Mouse (Mus musculus): ENCODE measurements around the gene Ntrk2. TPM values are rescaled to one million over a fixed set of nuclear protein-coding genes. Genes with fewer than 3 reads are reported as not detected.

Gene Ntrk2
- polyA plus RNA-seq, 1 experiment from 2014 or later = 127 TPM

GRCm38 (mm10) chr13:59073635-59074256, 267.4 kb downstream of the Ntrk2 start:
- peak overlapping the region; percentile 23 for H3K4me2 ChIP-seq
- H3K27ac ChIP-seq (replicated peaks) = peak overlapping the region; percentile 23; the same call in 1 of the 2 replicates
- ATAC-seq (ENCODE audit: low FRiP score, low read depth) = peak; percentile 93
- H3K27me3 ChIP-seq = no peaks in the 10 kb centered on the region
- no peaks in the 10 kb centered on the region for H3K36me3 ChIP-seq
- peaks cover 16% of the 10 kb centered on the region for H3K4me1 ChIP-seq (replicated peaks)
- no peaks in the 10 kb centered on the region for H3K9me3 ChIP-seq
- H3K9ac ChIP-seq = no peak overlapping the region
- WGBS = 18% methylated on average over 26 of the region's 26 CpGs
- H3K4me3 ChIP-seq = no peak overlapping the region

- Histone ChIP-seq H3K9me3 (no peaks in the 10 kb centered on the region), H3K4me3 (no peak overlapping the region), H3K9ac (no peak overlapping the region), H3K36me3 (no peaks in the 10 kb centered on the region), H3K27ac (replicated peaks) (no peak overlapping the region), H3K27me3 (no peaks in the 10 kb centered on the region), H3K4me1 (replicated peaks) (peaks cover 25% of the 10 kb centered on the region), H3K4me2 (no peak overlapping the region)
- WGBS = 60% methylated on average over 4 of the region's 4 CpGs
- ATAC-seq (ENCODE audit: low FRiP score, low read depth) = no peak
These were observed 270.1 kb downstream of the Ntrk2 start for GRCm38 (mm10) chr13:59076489-59076888.

GRCm38 (mm10) chr13:59079761-59080461, 273.5 kb downstream of the Ntrk2 start:
- H3K27ac ChIP-seq (replicated peaks) = peak overlapping the region; percentile 23; the same call in 1 of the 2 replicates
- peak; percentile 67 for ATAC-seq (ENCODE audit: low FRiP score, low read depth)
- WGBS = 15% methylated on average over 7 of the region's 7 CpGs

DNA sequence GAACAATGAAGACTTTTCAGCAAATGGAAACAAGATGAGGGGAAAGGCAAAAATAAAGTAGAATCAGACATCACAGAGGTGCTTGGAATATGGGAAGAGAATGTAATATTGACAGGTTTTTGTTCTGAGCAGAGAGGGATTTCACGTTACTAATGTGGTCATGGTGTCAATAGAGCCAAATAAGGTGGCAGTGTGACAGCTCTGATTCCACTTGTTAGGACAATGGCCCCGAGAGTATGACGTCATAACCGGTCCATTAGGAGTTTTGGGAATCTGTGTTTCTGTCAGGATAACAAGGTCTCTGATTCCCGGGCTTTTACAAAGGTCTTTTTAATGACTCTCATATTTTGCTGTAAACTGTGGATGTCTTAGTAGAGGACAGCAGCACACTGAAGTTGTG, 274.1 kb downstream of the Ntrk2 start:
- no peaks in the 10 kb centered on the region for H3K9me3 ChIP-seq
- 32% methylated on average over 5 of the region's 5 CpGs for WGBS
- H3K4me3 ChIP-seq = no peak overlapping the region
- peak overlapping the region; percentile 4; the same call in 1 of the 2 replicates for H3K27ac ChIP-seq (replicated peaks)
- ATAC-seq (ENCODE audit: low FRiP score, low read depth) = no peak
- peaks cover 9% of the 10 kb centered on the region for H3K4me1 ChIP-seq (replicated peaks)
- no peak overlapping the region for H3K4me2 ChIP-seq
- no peaks in the 10 kb centered on the region for H3K27me3 ChIP-seq
- H3K36me3 ChIP-seq = no peaks in the 10 kb centered on the region
- H3K9ac ChIP-seq = no peak overlapping the region

More at GRCm38 (mm10) chr13:59079761-59080461, 273.5 kb downstream of the Ntrk2 start:
- Histone ChIP-seq H3K36me3 (no peaks in the 10 kb centered on the region), H3K27me3 (no peaks in the 10 kb centered on the region), H3K9ac (no peak overlapping the region), H3K9me3 (no peaks in the 10 kb centered on the region), H3K4me3 (no peak overlapping the region), H3K4me1 (replicated peaks) (peaks cover 9% of the 10 kb centered on the region), H3K4me2 (no peak overlapping the region)

- Histone ChIP-seq H3K4me2 (no peak overlapping the region), H3K4me1 (replicated peaks) (peaks cover 54% of the 10 kb centered on the region), H3K9me3 (no peaks in the 10 kb centered on the region), H3K27ac (replicated peaks) (peak overlapping the region; percentile 34; the same call in 1 of the 2 replicates), H3K27me3 (no peaks in the 10 kb centered on the region), H3K36me3 (no peaks in the 10 kb centered on the region), H3K9ac (no peak overlapping the region), H3K4me3 (no peak overlapping the region)
- 55% methylated on average over 4 of the region's 4 CpGs for WGBS
- ATAC-seq (ENCODE audit: low FRiP score, low read depth) = no peak
These were observed 282.6 kb downstream of the Ntrk2 start for GRCm38 (mm10) chr13:59089016-59089415.

DNA sequence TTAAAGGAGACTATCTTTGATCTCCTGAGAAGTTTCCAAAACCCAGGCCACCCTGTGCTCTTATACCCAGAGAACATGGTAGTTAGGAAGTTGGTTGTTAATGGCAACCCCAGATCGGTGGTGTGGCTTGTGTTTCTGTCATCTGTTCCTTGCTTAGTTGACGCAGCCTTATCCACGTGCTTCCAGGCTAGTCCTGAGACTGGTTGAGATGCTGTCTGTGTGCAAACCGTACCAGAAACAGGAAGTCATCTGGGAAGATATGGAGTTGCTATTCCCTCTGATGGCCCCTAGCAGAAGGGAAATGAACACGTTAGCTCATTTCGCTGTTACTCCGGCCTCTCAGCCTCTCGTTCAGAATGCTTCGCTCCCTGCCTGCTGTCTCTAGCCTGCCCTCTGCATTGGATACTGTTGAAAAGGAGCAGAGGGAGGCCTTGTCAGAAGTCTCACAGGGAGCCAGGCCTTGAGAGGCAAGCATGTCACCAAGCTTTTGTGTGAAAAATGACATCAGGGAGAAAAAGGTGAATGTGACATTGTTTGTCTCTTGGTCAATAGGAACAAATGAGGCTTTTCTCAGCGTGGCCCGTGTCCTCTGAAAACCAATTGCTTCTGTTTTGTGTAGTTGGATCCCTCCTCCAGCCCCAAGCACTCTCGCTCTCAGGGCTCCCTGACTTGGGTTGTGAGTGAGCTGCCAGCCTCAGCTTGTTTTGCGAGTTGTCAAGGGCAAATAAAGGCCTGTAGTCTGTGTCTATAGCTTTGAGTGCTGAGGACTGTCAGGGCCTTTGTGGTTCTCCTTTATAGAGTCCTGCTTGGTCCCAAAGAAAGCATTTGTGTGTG, 285.0 kb downstream of the Ntrk2 start:
- Histone ChIP-seq H3K27me3 (no peaks in the 10 kb centered on the region), H3K4me3 (no peak overlapping the region), H3K27ac (replicated peaks) (peak overlapping the region; percentile 93), H3K9me3 (no peaks in the 10 kb centered on the region), H3K4me1 (replicated peaks) (peaks cover 68% of the 10 kb centered on the region), H3K4me2 (no peak overlapping the region), H3K9ac (no peak overlapping the region), H3K36me3 (no peaks in the 10 kb centered on the region)
- WGBS = 10% methylated on average over 13 of the region's 13 CpGs
- ATAC-seq (ENCODE audit: low FRiP score, low read depth) = peak; percentile 66

- Histone ChIP-seq H3K4me2 (peak overlapping the region; percentile 28; the same call in 1 of the 2 replicates), H3K9me3 (no peaks in the 10 kb centered on the region), H3K27ac (replicated peaks) (peak overlapping the region; percentile 93), H3K36me3 (no peaks in the 10 kb centered on the region), H3K9ac (no peak overlapping the region), H3K27me3 (no peaks in the 10 kb centered on the region), H3K4me1 (replicated peaks) (peaks cover 60% of the 10 kb centered on the region), H3K4me3 (no peak overlapping the region)
- ATAC-seq (ENCODE audit: low FRiP score, low read depth) = peak; percentile 49
- WGBS = 19% methylated on average over 10 of the region's 10 CpGs
These were observed 285.9 kb downstream of the Ntrk2 start for GRCm38 (mm10) chr13:59092045-59092857.

DNA sequence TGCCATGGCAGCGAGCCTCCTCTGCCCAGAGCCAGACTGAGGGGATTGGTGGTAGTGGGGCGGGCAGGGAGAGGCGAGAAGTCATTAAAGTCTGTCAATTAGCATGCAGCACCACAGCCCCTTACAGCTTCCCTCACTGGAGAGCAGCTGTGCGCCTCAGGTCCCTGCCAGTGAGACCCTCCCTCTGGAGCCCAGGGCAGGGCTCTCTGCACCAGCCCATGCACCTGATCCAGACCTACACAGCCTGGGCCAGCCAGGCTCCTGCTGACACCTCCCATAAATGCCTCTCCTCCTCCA, 286.4 kb downstream of the Ntrk2 start:
- H3K4me1 ChIP-seq (replicated peaks) = peaks cover 60% of the 10 kb centered on the region
- peak overlapping the region; percentile 28 for H3K4me2 ChIP-seq
- peak overlapping the region; percentile 93 for H3K27ac ChIP-seq (replicated peaks)
- H3K9me3 ChIP-seq = no peaks in the 10 kb centered on the region
- H3K27me3 ChIP-seq = no peaks in the 10 kb centered on the region
- peak overlapping the region; percentile 35; the same call in 1 of the 2 replicates for H3K9ac ChIP-seq
- ATAC-seq (ENCODE audit: low FRiP score, low read depth) = peak; percentile 94
- H3K36me3 ChIP-seq = no peaks in the 10 kb centered on the region
- H3K4me3 ChIP-seq = no peak overlapping the region
- WGBS = 4% methylated on average over 4 of the region's 4 CpGs

- no peak overlapping the region for H3K4me2 ChIP-seq
- WGBS = 78% methylated on average over 7 of the region's 7 CpGs
- peaks cover 49% of the 10 kb centered on the region for H3K4me1 ChIP-seq (replicated peaks)
- no peaks in the 10 kb centered on the region for H3K9me3 ChIP-seq
- H3K27me3 ChIP-seq = no peaks in the 10 kb centered on the region
- H3K36me3 ChIP-seq = no peaks in the 10 kb centered on the region
- peak overlapping the region; percentile 47 for H3K27ac ChIP-seq (replicated peaks)
- no peak for ATAC-seq (ENCODE audit: low FRiP score, low read depth)
- H3K4me3 ChIP-seq = no peak overlapping the region
- no peak overlapping the region for H3K9ac ChIP-seq
These were observed 288.4 kb downstream of the Ntrk2 start for GRCm38 (mm10) chr13:59094722-59095121.

- H3K27ac ChIP-seq (replicated peaks) = no peak overlapping the region
- no peaks in the 10 kb centered on the region for H3K27me3 ChIP-seq
- ATAC-seq (ENCODE audit: low FRiP score, low read depth) = no peak
- 43% methylated on average over 10 of the region's 10 CpGs for WGBS
- no peaks in the 10 kb centered on the region for H3K36me3 ChIP-seq
- no peak overlapping the region for H3K4me2 ChIP-seq
- H3K9ac ChIP-seq = no peak overlapping the region
- H3K4me3 ChIP-seq = no peak overlapping the region
- H3K4me1 ChIP-seq (replicated peaks) = peaks cover 48% of the 10 kb centered on the region
- H3K9me3 ChIP-seq = no peaks in the 10 kb centered on the region
These were observed 289.5 kb downstream of the Ntrk2 start for GRCm38 (mm10) chr13:59095811-59096391.

DNA sequence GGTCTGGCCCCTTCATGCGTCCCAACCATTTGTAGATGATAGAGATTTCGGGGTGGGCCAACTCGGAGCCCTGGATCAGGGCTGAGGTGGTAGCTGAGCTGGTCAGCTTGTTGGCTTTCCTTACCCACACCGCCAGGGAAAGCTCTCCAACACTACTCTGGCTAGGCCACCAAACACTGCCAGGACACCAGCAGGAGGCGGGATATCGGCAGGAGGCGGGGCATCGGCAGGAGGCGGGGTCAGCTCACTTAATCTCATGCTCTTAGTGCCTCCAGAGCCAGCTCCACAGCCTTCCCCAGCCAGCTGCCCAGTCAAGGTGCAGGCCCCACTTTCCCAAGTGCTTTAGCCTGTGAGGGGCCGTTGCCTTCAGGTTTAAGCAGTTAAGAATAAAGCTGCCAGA, 293.7 kb downstream of the Ntrk2 start:
- WGBS = 54% methylated on average over 10 of the region's 10 CpGs
- no peak overlapping the region for H3K4me2 ChIP-seq
- no peak overlapping the region for H3K27ac ChIP-seq (replicated peaks)
- no peak overlapping the region for H3K4me3 ChIP-seq
- no peak for ATAC-seq (ENCODE audit: low FRiP score, low read depth)
- no peaks in the 10 kb centered on the region for H3K36me3 ChIP-seq
- H3K27me3 ChIP-seq = no peaks in the 10 kb centered on the region
- H3K9ac ChIP-seq = no peak overlapping the region
- H3K4me1 ChIP-seq (replicated peaks) = peaks cover 11% of the 10 kb centered on the region; the same call in 1 of the 2 replicates
- no peaks in the 10 kb centered on the region for H3K9me3 ChIP-seq
